Mouse (Mus musculus) liver, postnatal 0 days (tissue): ENCODE results near the gene Trim50.

Source experiments
- CTCF ChIP-seq: sonication (generic); IDR thresholded peaks from 2 replicates; pipeline ENCODE4 v1.5.1; 2016; ENCODE audit warnings: antibody characterized with exemption, low read depth
- EP300 ChIP-seq: IDR thresholded peaks from 2 replicates; pipeline ENCODE4 v1.6.1; 2016; ENCODE audit warnings: antibody characterized with exemption, low read depth, mild to moderate bottlenecking

GRCm38 (mm10) chr5:135373601-135374000, 20.5 kb downstream of the Trim50 start:
- TF ChIP-seq CTCF (0 out of 2 replicates have a peak, but pooled peaks have one; percentile 24), EP300 (no peak)
